Mouse (Mus musculus): ENCODE results near the gene Dnah6. TPM values are rescaled to one million over a fixed set of nuclear protein-coding genes. Genes with fewer than 3 reads are reported as not detected.

Gene Dnah6
- polyA plus RNA-seq, 1 experiment from 2014 or later, result 0.15 TPM

- 82% methylated on average over 7 of the region's 7 CpGs for WGBS
- Histone ChIP-seq H3K9ac (no peak overlapping the region), H3K9me3 (no peaks in the 10 kb centered on the region), H3K4me1 (no peaks in the 10 kb centered on the region), H3K27me3 (no peaks in the 10 kb centered on the region), H3K4me3 (replicated peaks) (no peak overlapping the region), H3K36me3 (replicated peaks) (no peaks in the 10 kb centered on the region), H3K4me2 (no peak overlapping the region), H3K27ac (no peak overlapping the region)
- no peak for ATAC-seq (ENCODE audit: low FRiP score)
These were observed 174.2 kb downstream of the Dnah6 start for GRCm38 (mm10) chr6:73047259-73047658.

DNA sequence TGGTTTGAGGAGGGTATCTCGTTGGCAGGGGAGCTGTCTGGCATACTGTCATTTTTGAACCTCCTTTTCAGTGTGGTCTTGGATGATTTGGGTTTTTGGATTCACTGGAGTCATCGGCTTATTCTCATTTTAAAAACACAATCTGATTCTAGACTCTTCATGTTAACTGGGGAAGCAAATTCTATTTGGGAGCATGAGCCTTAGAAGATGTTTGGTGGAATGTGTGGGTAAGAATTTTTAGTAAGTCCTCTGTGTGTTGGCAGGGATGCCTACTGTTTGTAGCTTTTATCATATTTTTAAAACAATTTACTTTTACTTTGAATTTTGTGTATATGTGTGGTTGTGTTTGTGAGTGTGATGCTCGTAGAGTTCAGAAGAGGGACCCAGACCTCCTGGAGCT is 175.5 kb downstream of the Dnah6 start:
- Histone ChIP-seq H3K4me2 (no peak overlapping the region), H3K4me1 (no peaks in the 10 kb centered on the region), H3K9me3 (no peaks in the 10 kb centered on the region), H3K9ac (no peak overlapping the region), H3K27me3 (no peaks in the 10 kb centered on the region), H3K4me3 (replicated peaks) (no peak overlapping the region), H3K36me3 (replicated peaks) (no peaks in the 10 kb centered on the region), H3K27ac (no peak overlapping the region)
- 77% methylated on average over 3 of the region's 3 CpGs for WGBS
- ATAC-seq (ENCODE audit: low FRiP score), result no peak

- Histone ChIP-seq H3K9ac (no peak overlapping the region), H3K9me3 (no peaks in the 10 kb centered on the region), H3K27ac (no peak overlapping the region), H3K36me3 (replicated peaks) (no peaks in the 10 kb centered on the region), H3K4me2 (no peak overlapping the region), H3K4me1 (no peaks in the 10 kb centered on the region), H3K4me3 (replicated peaks) (no peak overlapping the region), H3K27me3 (no peaks in the 10 kb centered on the region)
- no peak for ATAC-seq (ENCODE audit: low FRiP score)
- 76% methylated on average over 6 of the region's 6 CpGs for WGBS
These were observed 179.2 kb downstream of the Dnah6 start for GRCm38 (mm10) chr6:73042278-73042677.

DNA sequence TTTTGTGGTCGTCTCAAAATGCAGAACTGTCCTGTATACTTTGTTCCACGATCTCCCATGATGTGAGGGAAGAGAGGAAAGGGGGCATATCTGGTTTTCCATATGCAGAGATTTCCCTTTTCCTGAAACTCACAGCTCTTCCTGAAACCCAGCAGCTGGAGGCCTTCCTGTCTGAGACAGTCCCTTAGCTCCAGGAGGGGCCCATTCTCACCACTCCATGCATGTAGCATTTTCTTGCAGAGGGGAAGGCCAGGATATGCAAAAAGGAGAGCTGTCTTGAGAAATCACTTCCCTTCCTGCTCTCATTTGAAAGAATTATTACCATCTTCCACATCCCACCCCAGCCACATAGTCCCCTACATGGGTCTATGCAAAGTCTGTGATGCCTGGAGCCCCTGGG is 183.2 kb downstream of the Dnah6 start:
- no peaks in the 10 kb centered on the region for H3K36me3 ChIP-seq (replicated peaks)
- ATAC-seq (ENCODE audit: low FRiP score), result no peak
- H3K4me1 ChIP-seq, result no peaks in the 10 kb centered on the region
- H3K4me3 ChIP-seq (replicated peaks), result no peak overlapping the region
- H3K27me3 ChIP-seq, result no peaks in the 10 kb centered on the region
- no peaks in the 10 kb centered on the region for H3K9me3 ChIP-seq
- 94% methylated on average over 2 of the region's 2 CpGs for WGBS
- H3K27ac ChIP-seq, result no peak overlapping the region
- H3K4me2 ChIP-seq, result no peak overlapping the region
- no peak overlapping the region for H3K9ac ChIP-seq

GRCm38 (mm10) chr6:73028853-73029252 is 192.6 kb downstream of the Dnah6 start:
- Histone ChIP-seq H3K4me3 (replicated peaks) (no peak overlapping the region), H3K9me3 (no peaks in the 10 kb centered on the region), H3K27ac (no peak overlapping the region), H3K4me2 (no peak overlapping the region), H3K4me1 (no peaks in the 10 kb centered on the region), H3K27me3 (no peaks in the 10 kb centered on the region), H3K36me3 (replicated peaks) (no peaks in the 10 kb centered on the region), H3K9ac (no peak overlapping the region)
- WGBS, result 97% methylated on average over 3 of the region's 3 CpGs
- ATAC-seq (ENCODE audit: low FRiP score), result no peak

- Histone ChIP-seq H3K9ac (no peak overlapping the region), H3K9me3 (no peaks in the 10 kb centered on the region), H3K4me3 (replicated peaks) (no peak overlapping the region), H3K36me3 (replicated peaks) (no peaks in the 10 kb centered on the region), H3K27me3 (no peaks in the 10 kb centered on the region), H3K4me1 (no peaks in the 10 kb centered on the region), H3K27ac (no peak overlapping the region), H3K4me2 (no peak overlapping the region)
- 81% methylated on average over 4 of the region's 4 CpGs for WGBS
- ATAC-seq (ENCODE audit: low FRiP score), result no peak
These were observed 193.6 kb downstream of the Dnah6 start for GRCm38 (mm10) chr6:73027881-73028280.

DNA sequence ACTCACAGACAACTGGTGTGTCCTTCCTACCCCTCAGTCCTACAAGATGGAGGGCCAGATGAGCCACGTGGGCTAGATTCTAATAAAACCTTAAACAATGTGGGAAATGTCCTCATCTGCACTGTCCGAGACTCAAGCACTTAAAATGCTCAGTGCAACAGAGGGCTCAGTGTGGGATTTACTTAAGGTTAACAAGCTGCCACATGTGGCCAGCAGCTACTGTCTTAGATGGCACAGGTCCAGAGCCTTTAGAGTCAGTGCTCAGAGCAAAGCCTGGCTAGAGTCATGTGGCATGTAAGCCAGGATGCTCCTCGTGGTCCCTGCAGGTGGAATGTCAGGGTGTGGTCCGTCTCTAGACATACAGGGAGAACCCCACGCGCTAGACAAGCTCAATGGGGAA is 194.6 kb downstream of the Dnah6 start:
- ATAC-seq (ENCODE audit: low FRiP score), result no peak
- Histone ChIP-seq H3K9me3 (no peaks in the 10 kb centered on the region), H3K27me3 (no peaks in the 10 kb centered on the region), H3K27ac (no peak overlapping the region), H3K9ac (no peak overlapping the region), H3K4me3 (replicated peaks) (no peak overlapping the region), H3K4me1 (no peaks in the 10 kb centered on the region), H3K4me2 (no peak overlapping the region), H3K36me3 (replicated peaks) (no peaks in the 10 kb centered on the region)
- 90% methylated on average over 6 of the region's 6 CpGs for WGBS

DNA sequence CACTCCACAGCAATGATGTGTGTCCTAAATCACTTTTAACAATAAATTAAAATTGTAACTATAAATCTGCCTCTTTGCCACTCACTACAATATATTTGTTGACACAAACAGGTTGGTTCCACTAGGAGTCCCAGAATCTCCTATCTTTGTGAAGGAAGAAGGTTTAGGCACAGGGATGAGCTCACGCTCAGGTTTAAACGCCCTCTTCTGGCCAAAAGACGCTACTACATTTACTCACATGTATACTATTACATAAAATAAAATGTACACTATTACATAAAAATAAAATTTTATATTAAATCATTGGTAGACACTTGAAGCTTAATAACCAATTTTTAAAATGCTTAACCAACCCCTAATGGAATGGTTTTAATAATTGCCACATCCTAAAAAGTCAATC is 201.4 kb downstream of the Dnah6 start:
- no peak for ATAC-seq (ENCODE audit: low FRiP score)

DNA sequence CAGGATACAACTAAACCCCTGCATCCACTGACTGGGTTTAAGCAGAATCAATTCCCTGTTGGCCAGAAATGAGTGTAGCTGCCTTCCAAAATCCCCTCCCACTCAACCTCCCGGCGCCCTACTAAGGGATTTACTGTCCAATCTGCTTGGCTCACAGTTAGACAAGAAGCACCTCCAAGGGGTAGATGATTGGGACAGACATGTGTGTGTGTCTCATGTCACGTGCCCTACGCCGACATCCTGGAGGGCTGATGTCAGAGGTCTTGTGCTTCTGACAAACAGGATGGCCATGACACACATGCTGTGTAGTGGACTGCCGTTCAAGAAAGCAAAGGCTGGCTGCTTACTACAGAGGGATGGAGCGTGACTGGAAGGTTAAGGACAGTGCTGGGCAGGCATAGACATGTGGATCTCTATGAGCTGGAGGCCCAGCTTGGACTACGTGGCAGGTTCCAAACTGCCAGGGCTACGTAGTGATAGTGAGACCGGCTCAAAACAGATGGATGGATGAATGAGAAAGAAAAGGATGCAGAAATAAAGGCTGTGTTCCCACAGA is 202.6 kb downstream of the Dnah6 start:
- H3K27me3 ChIP-seq, result no peaks in the 10 kb centered on the region

More for the DNA sequence above, 201.4 kb downstream of the Dnah6 start:
- Histone ChIP-seq H3K4me1 (no peaks in the 10 kb centered on the region), H3K9me3 (no peaks in the 10 kb centered on the region), H3K9ac (no peak overlapping the region), H3K27me3 (no peaks in the 10 kb centered on the region), H3K27ac (no peak overlapping the region), H3K4me3 (replicated peaks) (no peak overlapping the region), H3K36me3 (replicated peaks) (no peaks in the 10 kb centered on the region), H3K4me2 (no peak overlapping the region)
- 3% methylated on average over 3 of the region's 3 CpGs for WGBS

GRCm38 (mm10) chr6:73014317-73015160 is 206.9 kb downstream of the Dnah6 start:
- Histone ChIP-seq H3K4me2 (no peak overlapping the region), H3K9ac (no peak overlapping the region), H3K27ac (no peak overlapping the region), H3K27me3 (no peaks in the 10 kb centered on the region), H3K36me3 (replicated peaks) (no peaks in the 10 kb centered on the region), H3K9me3 (no peaks in the 10 kb centered on the region), H3K4me3 (replicated peaks) (no peak overlapping the region), H3K4me1 (peaks cover 6% of the 10 kb centered on the region)
- no peak for ATAC-seq (ENCODE audit: low FRiP score)
- 53% methylated on average over 13 of the region's 13 CpGs for WGBS

More for the DNA sequence above, 202.6 kb downstream of the Dnah6 start:
- ATAC-seq (ENCODE audit: low FRiP score), result no peak
- Histone ChIP-seq H3K9ac (no peak overlapping the region), H3K4me2 (no peak overlapping the region), H3K4me3 (replicated peaks) (no peak overlapping the region), H3K36me3 (replicated peaks) (no peaks in the 10 kb centered on the region), H3K9me3 (no peaks in the 10 kb centered on the region), H3K4me1 (peaks cover 6% of the 10 kb centered on the region), H3K27ac (no peak overlapping the region)
- 88% methylated on average over 10 of the region's 10 CpGs for WGBS

GRCm38 (mm10) chr6:73012931-73013330 is 208.5 kb downstream of the Dnah6 start:
- Histone ChIP-seq H3K4me2 (no peak overlapping the region), H3K9me3 (no peaks in the 10 kb centered on the region), H3K27ac (no peak overlapping the region), H3K4me3 (replicated peaks) (no peak overlapping the region), H3K4me1 (peaks cover 6% of the 10 kb centered on the region), H3K9ac (no peak overlapping the region), H3K27me3 (no peaks in the 10 kb centered on the region), H3K36me3 (replicated peaks) (no peaks in the 10 kb centered on the region)
- ATAC-seq (ENCODE audit: low FRiP score), result no peak
- 90% methylated on average over 8 of the region's 8 CpGs for WGBS

DNA sequence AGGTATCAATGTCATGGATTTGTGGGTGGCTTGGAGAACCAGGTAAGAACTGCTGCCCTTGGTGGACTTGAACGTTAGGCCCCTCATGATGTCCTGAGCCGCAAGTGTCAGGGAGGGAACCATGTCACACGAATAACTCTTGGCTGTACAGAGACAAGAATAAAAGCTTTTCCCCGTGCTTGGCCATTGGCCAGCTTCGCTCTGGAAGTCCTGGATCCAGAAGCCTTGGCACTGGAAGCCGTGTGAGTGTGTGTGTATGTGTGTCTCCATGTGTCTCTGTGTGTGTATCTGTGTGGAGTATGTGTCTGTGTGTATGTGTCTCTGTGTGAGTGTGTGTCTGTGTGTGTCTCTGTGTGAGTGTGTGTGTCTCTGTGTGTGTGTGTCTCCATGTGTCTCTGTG is 209.6 kb downstream of the Dnah6 start:
- Histone ChIP-seq H3K4me2 (no peak overlapping the region), H3K9me3 (no peaks in the 10 kb centered on the region), H3K27ac (no peak overlapping the region), H3K36me3 (replicated peaks) (no peaks in the 10 kb centered on the region), H3K27me3 (no peaks in the 10 kb centered on the region), H3K4me1 (peaks cover 6% of the 10 kb centered on the region), H3K4me3 (replicated peaks) (no peak overlapping the region), H3K9ac (no peak overlapping the region)
- 87% methylated on average over 6 of the region's 6 CpGs for WGBS
- ATAC-seq (ENCODE audit: low FRiP score), result no peak

DNA sequence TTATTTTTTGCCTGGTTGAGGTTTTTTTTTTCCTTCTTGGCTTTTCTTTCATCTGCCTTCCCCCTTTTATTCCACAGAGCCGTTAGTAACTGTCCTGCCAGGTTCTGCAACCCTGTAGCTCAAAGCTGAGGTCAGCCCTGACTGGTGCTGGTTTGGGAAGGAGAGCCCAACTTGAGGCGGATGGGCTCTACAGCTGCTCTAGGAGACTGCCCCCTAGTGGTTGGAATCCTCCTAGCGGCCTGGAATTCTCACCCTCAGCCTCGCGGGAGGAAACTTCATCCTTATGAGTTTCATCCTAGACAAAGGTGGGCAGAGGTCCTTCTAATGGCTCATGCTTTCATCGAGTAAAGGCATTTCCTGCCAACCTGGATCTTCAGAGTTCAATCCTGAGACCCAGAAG is 211.4 kb downstream of the Dnah6 start:
- no peak for ATAC-seq (ENCODE audit: low FRiP score)
- Histone ChIP-seq H3K9ac (no peak overlapping the region), H3K4me3 (replicated peaks) (no peak overlapping the region), H3K4me2 (no peak overlapping the region), H3K9me3 (no peaks in the 10 kb centered on the region), H3K27ac (no peak overlapping the region), H3K27me3 (no peaks in the 10 kb centered on the region), H3K4me1 (peaks cover 6% of the 10 kb centered on the region), H3K36me3 (replicated peaks) (no peaks in the 10 kb centered on the region)
- 39% methylated on average over 6 of the region's 6 CpGs for WGBS
